Mouse (Mus musculus) retina, embryonic 14.5 days (tissue): Measurements from ENCODE around the gene Ddx50.
"Not testable (repeated sequence)": the region's sequence is repeated elsewhere in the genome, so short reads cannot be mapped to it uniquely, and the experiment has no call there.

Source experiments
- DNase-seq: peaks from one replicate; pipeline ENCODE4 v3.0.0-alpha.2; 2015; ENCODE audit warnings: low spot score

Ddx50 gene

DNA sequence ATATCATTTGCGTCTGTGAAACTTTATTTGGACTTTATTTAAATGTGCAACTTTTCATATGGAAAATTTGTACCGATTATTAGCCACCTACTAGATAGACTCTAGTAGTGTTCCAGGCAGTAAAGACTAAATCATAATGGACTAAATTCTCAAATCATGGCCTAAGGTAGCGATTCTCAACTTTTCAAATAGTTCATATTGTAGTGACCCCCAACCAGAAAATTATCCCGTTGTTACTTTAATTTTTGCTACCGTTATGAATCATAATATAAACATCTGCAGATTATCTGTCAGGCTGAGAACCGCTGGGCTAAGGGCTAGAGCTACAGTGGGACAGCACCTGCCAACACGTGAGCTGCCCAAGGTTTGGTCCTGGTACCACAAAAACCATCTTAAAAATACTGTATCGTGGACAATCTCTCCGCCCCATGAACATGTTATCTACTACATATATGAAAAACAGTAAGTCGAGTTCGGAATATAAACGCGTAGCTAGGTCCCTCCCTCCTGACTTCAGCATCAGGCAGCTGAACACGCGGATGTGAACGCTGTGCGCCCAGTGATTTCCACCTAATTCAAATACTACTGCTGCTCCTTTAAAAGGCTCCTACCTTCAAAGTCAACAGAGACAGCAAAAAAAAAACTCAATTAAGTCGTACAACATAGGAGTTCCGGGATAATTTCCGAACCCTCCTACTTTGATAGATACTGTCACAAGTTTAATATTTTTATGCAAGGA is 49.8 kb downstream of the Ddx50 start:
- peak; percentile 14 for DNase-seq

DNA sequence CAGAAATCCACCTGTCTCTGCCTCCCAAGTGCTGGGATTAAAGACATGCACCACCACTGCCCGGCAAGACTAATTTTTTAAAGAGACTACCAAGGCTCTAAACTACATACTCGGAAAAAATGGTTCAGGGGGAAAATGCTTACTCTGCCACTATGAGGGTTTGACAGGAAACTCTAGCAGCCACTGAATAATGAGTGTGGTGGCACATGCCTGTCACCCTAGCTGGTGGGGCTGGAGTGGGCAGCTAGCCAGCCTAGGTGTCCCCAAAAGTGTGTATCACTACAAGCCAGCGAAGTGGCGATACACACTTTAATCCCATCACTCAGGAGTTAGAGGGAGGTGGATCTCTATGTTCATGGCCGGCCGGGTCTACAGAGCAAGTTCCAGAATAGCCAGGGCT is 51.0 kb downstream of the Ddx50 start:
- DNase-seq = no peak

DNA sequence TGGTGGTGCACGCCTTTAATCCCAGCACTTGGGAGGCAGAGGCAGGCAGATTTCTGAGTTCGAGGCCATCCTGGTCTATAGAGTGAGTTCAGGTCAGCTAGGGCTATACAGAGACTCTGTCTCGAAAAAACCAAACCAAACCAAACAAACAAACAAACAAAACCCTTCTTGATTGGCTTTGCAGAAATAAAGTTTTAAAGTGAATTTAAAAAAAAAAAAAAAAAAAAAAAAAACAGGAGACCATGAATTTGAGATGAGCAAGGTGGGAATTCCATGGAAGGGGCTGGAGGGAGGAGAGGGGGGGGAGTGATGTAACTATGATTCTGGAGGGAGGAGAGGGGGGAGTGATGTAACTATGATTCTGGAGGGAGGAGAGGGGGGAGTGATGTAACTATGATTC is 51.7 kb downstream of the Ddx50 start:
- DNase-seq = not testable (repeated sequence)

DNA sequence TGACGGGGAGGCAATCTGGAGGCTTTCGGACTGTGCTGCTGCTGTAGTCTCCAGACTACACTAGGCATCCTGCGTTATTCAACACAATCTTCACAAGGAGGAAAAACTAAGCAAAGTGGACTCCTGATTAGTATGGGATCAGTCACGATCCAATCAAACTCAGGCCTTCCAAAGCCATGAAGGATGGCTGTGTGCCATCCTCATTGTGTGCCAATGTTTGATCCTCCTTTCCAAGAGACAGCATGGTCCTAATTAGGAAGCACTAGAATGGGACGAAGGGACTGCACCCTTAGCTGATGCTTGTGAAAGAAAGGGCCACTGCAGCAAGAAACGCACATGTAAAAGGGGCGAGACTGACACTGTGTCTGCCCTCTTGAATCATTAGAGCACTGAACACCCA is 58.5 kb downstream of the Ddx50 start:
- DNase-seq = no peak

DNA sequence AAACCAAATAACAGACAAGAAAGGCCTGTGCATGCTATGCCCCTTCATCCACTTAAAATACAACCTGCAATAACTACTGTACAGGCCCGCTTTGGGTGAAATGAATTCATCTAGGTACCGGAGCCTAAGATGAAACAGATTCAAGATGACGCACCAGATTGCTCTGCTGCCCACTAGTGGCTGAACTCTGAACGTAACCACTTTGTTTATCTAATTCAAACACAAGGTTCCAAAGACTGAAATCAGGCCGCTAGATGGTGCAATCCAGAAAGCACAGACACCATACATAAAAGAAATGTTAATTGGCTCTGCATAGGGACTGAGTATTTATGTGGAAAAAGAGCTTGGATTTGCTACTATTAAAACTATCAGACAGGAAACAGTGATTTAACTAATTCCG is 60.8 kb downstream of the Ddx50 start:
- peak; percentile 82 for DNase-seq

DNA sequence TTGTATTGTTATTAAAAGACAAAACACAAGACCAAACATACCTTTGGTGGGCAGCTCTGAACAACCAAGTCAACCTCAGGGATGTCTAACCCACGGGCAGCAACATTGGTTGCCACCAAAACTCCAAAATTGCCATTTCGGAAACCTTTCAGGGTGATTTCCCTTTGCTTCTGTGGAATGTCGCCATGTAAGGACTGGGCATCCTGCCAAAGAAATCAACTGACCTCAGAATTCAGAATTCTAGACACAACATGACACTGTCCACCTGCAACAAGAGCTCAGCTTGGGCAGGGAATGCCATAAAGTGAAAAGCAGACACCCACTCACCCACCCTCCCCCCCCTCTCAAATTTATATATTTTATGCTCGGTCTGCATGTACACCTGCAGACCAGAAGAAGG is 62.4 kb downstream of the Ddx50 start:
- no peak for DNase-seq

DNA sequence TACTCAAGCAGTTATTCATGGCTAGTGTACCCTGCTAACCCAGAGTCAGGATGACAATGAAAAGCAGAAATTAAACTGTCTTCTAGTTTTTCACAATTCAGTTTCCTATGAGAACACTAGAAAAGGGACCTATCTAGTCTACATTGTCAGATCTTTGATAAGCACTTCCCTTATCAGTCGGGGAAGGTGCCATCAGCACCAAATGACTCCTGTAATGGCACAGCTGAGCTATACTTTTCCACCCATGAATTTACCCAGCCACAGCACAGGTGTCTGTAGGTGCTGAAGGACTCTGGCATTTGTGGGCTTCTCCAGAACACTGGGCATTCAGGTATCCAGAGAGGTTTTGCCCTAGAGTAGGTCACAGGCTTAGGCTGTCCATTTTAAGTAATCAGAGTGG is 67.8 kb downstream of the Ddx50 start:
- DNase-seq = no peak

DNA sequence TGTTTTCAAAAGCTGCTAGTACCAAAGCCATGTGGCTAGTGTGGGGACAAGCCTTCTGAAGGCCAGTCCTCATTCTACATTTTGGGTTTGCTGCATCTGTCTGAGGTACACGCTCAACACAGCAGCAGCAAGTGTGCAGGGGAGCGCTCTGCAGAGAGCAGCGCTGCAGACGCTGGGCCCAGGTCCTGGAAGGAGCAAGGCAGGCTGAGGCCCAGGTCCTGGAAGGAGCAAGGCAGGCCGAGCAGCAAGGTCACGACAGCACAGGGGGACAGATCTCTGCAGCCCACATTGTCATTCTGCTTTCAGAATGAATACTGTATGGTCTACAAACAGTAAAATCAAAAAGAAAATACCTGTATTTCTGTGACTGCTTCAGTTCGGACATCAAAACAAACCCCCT is 68.3 kb downstream of the Ddx50 start:
- no peak for DNase-seq

DNA sequence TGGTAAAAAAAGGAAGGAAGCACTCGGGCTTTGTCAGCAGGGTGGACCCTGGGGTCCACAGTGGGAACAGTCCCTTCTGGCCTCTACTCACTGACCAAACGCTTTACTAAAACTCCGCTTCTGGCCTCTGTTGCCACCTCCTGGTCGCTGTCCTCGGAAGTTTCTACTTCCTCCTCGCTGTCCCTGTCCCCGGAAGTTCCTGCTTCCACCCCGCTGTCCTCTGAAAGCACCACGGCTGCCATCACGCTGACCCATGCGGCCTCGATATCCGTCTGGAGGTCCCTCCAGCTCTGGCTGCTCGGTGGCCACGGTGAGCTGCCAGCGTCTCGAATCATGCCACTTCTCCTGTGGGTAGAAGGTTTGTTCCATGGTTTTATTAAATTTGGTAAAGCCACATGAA is 68.8 kb downstream of the Ddx50 start:
- DNase-seq = no peak

DNA sequence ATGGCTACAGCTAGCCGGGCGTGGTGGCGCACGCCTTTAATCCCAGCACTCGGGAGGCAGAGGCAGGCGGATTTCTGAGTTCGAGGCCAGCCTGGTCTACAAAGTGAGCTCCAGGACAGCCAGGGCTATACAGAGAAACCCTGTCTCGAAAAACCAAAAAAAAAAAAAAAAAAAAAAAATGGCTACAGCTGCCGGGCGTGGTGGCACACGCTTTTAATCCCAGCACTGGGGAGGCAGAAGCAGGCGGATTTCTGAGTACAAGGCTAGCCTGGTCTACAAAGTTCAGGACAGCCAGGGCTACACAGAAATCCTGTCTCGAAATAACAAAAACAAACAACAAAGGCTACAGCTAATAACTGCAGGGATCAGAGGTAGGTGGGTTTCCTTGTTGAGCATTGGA is 71.9 kb downstream of the Ddx50 start:
- not testable (repeated sequence) for DNase-seq

DNA sequence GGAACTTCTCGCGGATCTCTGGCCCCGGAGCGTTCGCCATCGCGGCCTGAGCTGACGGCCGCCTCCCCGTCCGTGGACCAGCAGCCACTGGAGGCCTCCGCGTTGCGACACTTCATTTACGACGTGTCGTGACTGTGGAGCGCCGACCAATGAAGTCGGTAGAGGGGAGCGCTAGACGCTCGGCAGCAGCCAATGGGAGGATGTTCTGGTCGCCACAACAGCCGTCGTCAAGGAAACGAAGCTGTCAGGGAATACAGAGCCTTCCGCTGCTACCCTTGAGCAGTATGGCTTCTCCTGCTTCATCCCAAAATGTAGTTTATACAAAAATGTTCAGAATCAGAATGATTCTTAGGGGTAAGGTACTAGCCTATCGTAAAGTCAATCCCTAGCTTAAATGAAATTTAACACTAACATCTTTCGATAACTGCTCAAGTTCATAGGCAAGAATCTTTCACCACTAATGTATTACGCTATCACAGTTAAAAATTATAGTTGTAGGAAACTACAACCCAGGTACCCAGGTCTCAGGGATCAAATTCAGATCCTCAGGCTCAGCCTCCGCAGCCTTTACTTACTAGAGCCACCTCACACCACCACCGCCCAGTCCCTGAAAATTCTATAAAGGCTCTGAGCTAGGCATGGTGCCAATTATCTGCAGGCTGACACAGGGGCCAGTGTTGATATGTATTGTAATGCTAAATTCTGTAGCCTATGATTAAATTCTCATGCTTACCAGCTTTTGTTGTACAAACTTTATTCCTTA is 72.5 kb downstream of the Ddx50 start, which contains the start of gene Kif1bp:
Gene Kif1bp (minus strand): TSS at position 120 of the 763 bp plus-strand sequence.
- peak; percentile 98 for DNase-seq

DNA sequence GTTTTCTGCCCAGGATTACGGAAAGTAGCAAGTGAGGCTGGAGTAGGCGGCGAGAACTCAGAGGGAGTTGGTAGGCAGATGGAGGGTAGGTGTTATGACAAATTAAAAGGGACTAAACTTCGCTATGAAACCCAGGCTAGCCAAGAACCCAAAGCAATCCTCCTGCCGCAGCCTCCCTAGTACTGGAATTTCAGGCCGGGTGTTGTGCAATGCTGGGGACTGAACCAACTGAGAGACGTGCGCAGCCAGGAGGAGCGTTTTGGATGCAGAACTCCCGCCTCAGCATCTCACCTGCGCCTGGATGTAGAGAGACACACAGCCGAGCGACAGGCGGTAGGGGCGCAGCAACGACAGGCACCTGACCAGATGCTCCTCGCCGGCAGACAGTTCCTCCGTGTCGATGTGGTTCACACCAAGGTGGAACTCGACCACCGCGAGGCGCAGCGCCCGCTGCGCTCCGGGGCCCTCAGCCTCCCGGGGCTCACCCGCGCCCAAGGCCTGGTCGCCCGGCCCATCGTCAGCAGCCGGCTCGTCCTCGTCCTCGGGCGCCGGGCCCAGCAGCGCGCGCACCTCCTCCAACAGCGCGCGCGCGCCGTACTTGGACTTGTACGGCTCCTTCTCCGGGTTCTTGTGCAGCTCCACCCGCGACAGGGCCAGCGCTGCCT is 73.2 kb downstream of the Ddx50 start:
- no peak for DNase-seq

DNA sequence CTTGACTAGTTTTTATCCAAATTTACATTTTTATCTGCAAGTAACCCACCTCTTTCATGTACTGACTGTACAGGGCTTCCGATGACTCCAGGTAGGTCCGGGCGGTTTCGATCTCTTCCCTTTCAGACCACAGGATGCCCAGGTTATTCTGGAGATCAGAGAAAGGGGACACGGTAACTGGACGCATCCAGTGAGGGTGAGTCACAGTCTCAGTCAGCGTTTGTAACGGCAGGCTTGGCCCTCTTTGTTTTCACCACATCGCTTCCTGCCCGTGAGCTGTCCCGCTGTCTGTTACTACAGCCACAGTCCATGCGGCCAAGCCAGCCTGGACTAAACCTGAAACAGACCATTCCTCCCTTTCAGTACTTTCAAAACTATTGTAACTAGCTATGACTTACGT is 76.0 kb downstream of the Ddx50 start:
- DNase-seq = no peak

DNA sequence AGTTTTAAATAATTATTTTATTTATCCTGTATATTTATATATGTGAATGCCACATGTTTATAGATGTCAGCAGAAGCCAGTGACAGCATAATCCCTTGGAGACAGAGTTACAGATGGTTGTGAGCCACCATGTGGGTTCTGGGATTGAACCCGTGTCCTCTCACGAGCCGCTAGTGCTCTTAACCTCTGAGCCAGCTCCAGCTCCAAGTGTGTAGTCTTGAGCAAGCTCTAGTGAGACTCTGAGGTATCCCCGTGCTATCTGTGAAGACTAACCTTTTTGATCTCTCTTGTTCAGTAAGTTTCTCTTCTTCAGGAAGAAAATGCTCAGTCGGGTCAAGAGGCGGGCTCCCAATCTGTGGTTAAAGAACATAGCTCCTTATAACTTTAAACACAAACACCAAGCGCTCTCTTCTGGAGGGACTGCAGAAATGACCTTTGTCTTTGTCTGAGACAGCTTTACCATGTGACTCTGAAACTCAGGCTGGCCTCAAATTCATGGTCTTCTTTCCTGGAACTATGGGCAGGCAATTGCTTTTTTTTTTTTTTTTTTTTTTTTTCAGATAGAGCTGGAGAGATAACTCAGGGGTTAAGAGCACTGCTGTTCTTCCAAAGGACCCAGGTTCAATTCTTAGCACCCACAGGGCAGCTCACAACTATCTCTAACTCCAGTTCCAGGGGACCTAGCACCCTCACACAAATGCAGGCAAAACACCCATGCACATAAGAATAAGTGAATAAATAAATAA is 80.7 kb downstream of the Ddx50 start:
- DNase-seq = no peak

DNA sequence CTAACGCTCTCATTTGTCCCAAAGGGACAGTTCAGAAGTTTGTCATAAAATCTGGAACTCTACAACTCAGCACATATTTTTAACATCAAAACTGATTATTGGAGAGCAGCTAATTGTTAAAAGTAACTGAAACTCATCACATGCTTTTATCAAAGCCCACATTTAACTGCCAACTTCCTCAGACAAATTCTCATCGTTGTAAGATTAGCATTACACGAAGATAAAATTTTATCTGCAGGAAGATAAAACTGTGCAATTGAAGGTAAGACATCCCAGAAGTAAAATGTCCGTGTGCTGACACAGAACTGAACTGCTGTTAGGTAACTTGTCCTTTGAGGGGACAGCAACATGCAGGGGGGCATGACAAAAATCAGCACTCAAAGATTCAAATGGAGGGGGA is 82.2 kb downstream of the Ddx50 start:
- no peak for DNase-seq
